Mouse (Mus musculus) lung, postnatal 0 days (tissue): ENCODE measurements around the gene Znrf3. TPM values are rescaled to one million over a fixed set of nuclear protein-coding genes. Genes with fewer than 3 reads are reported as not detected.
A peak's percentile ranks its signal among the peaks of the same experiment; 100 is the strongest.
"Not testable (repeated sequence)": the region's sequence is repeated elsewhere in the genome, so short reads cannot be mapped to it uniquely, and the experiment has no call there.

Experiments used
- ATAC-seq: fragments of 200-750 bp; cut with Nextera tagmentation; 2 replicates; pipeline ENCODE4 v1.8.0; 2017; ENCODE audit warnings: moderate library complexity
- DNase-seq: peaks from one replicate; pipeline ENCODE4 v3.0.0-alpha.2; 2016; ENCODE audit warnings: low spot score
- H3K27ac ChIP-seq: fragments of 300-500 bp; sonication (generic); 2 replicates; pipeline ENCODE4 v1.5.1; 2014; ENCODE audit warnings: antibody characterized with exemption, mild to moderate bottlenecking, low read length, mixed read lengths
- H3K27me3 ChIP-seq: fragments of 300-500 bp; sonication (generic); replicated peaks from 2 replicates; pipeline ENCODE4 v1.6.1; 2014; ENCODE audit warnings: low read length, mixed read lengths; ENCODE audit not compliant: insufficient read depth
- H3K36me3 ChIP-seq: fragments of 300-500 bp; sonication (generic); 2 replicates; pipeline ENCODE4 v1.6.1; 2014; ENCODE audit warnings: low read length, mixed read lengths; ENCODE audit not compliant: insufficient read depth
- H3K4me1 ChIP-seq: fragments of 300-500 bp; sonication (generic); 2 replicates; pipeline ENCODE4 v1.6.1; 2014; ENCODE audit warnings: antibody characterized with exemption, low read depth, low read length, mixed read lengths; ENCODE audit not compliant: insufficient read depth
- H3K4me2 ChIP-seq: fragments of 300-500 bp; sonication (generic); replicated peaks from 2 replicates; pipeline ENCODE4 v1.6.1; 2014; ENCODE audit warnings: low read depth, mild to moderate bottlenecking, low read length, moderate library complexity, mixed read lengths
- H3K4me3 ChIP-seq: fragments of 300-500 bp; sonication (generic); 2 replicates; pipeline ENCODE4 v1.5.1; 2014; ENCODE audit warnings: low read depth, low read length
- H3K9ac ChIP-seq: fragments of 300-500 bp; sonication (generic); replicated peaks from 2 replicates; pipeline ENCODE4 v1.6.1; 2014; ENCODE audit warnings: low read depth, mild to moderate bottlenecking
- H3K9me3 ChIP-seq: fragments of 300-500 bp; sonication (generic); 2 replicates; pipeline ENCODE4 v1.6.1; 2016; ENCODE audit warnings: low read length, mixed read lengths
- CTCF ChIP-seq: IDR thresholded peaks from 2 replicates; pipeline ENCODE4 v1.5.1; 2016; ENCODE audit warnings: antibody characterized with exemption, mild to moderate bottlenecking
- EP300 ChIP-seq: IDR thresholded peaks from 2 replicates; pipeline ENCODE4 v1.6.1; 2016; ENCODE audit warnings: antibody characterized with exemption, mild to moderate bottlenecking, control low read depth
- WGBS: fragments of 180-500 bp; shearing (Covaris S2); extraction: QIAGEN DNeasy Blood & Tissue Kit; methylation state at CpG from one replicate; pipeline ENCODE4 v1.1.7; 2014; 5-methylcytosine and 5-hydroxymethylcytosine counted together
- polyA plus RNA-seq: library from polyadenylated mRNA; unstranded; fragments of >200 nt; fragmentation: Nextera tagmentation; extraction: Ambion mirVana; gene quantifications from 2 replicates; pipeline ENCODE4 v1.2.1, GENCODE M21; 2015

Znrf3 gene
- 15.4 and 16.3 TPM in 2 replicates for polyA plus RNA-seq

- WGBS, result 2% methylated on average over 40 of the region's 106 CpGs
- peak; percentile 95 for ATAC-seq
These were observed at the start of gene Znrf3 for GRCm38 (mm10) chr11:5444599-5445451. Gene Znrf3, minus strand, starts transcription at chr11:5444847.

DNA sequence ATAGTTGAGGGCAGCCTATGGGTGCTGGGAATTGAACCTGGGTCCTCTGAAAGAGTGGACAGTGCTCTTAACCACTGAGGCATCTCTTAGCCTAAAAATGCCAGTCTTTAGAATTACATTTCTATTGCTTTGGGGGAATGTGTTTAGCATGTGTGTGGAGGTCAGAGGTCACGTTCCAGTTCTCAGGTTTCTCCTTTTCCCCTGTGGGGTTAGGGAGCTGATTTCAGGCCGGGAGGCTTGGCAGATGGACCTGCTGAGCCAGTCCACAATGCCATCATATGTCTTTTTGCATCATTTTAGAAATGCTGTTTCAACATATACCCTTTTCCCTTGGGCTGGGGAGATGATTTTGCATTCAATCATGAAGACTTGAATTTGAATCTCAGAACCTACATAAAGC, 49.2 kb upstream of the Znrf3 start:
- no peak for ATAC-seq

More at GRCm38 (mm10) chr11:5444599-5445451, at the start of gene Znrf3:
- peak within 1 kb of the TSS; percentile 82 for H3K4me3 ChIP-seq
- H3K9ac ChIP-seq, result peak within 1 kb of the TSS; percentile 69
- no peak for TF ChIP-seq CTCF
- TF ChIP-seq EP300, result no peak
- DNase-seq, result peak; percentile 97
- H3K27me3 ChIP-seq, result no peaks in the 10 kb centered on the region
- H3K27ac ChIP-seq, result peak within 1 kb of the TSS; percentile 86
- no peaks in the 10 kb centered on the region for H3K36me3 ChIP-seq
- no peaks in the 10 kb centered on the region; the same call in 1 of the 2 replicates for H3K4me1 ChIP-seq
- no peaks in the 10 kb centered on the region for H3K9me3 ChIP-seq
- peak within 1 kb of the TSS; percentile 94 for H3K4me2 ChIP-seq

DNA sequence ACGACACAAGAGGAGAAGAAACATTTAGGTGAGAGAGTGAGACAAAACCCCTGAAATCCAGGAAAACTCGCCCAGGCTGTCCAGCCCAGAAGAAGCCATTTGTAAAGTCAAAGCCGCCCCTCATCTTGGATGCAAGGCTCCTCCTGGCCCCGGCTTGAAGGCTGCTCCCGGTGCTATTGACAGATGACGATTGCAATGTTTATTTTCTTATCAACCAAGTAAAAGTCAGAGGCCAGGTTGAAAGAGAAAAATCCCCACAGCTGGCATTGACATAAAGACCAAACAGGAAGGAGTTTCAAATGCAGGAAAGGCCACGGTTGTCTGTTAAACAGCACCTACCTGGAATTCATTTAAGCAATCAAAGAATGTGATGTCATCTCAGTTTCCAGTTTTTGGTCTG, 47.3 kb upstream of the Znrf3 start:
- DNase-seq, result no peak

More for the DNA sequence above, 49.2 kb upstream of the Znrf3 start:
- H3K27ac ChIP-seq, result no peak overlapping the region
- no peak overlapping the region for H3K4me2 ChIP-seq
- no peak overlapping the region for H3K4me3 ChIP-seq
- H3K27me3 ChIP-seq, result no peaks in the 10 kb centered on the region
- 52% methylated on average over 2 of the region's 2 CpGs for WGBS
- DNase-seq, result no peak
- no peak overlapping the region for H3K9ac ChIP-seq
- no peaks in the 10 kb centered on the region for H3K9me3 ChIP-seq
- H3K4me1 ChIP-seq, result peaks cover 8% of the 10 kb centered on the region; the same call in 1 of the 2 replicates
- no peaks in the 10 kb centered on the region for H3K36me3 ChIP-seq
- TF ChIP-seq EP300 (no peak), CTCF (no peak)

DNA sequence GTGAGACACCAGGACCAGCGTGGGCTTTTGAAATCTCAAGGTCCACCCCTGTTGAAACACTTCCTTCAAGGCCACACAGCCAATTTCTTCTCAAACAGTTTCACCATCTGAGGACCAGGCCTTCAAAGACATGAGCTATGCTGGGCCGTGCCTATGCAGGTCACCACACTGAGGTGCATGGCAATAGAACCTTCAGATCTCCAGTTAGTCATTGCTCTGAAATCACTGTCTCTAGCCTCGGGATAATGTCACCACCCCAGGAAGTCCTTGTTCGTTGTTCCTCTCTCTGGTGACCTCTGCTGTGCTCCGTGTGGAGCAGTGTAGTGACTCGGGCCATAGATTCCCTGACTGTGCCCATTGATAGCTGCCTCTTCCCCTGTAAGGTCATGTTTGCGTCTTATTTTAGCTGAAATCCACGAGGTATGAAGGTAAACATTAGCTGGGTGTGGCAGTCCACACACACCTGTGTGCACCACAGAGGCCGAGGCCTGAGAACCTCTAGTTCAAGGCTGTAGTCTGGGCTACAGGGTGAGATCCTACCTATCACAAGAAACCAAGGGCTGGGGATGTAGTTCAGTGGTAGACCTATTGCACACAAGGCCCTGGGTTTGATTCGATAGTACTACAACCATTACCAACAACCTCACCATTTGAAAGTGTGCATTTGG, 46.5 kb upstream of the Znrf3 start:
- WGBS, result 68% methylated on average over 10 of the region's 10 CpGs
- no peaks in the 10 kb centered on the region for H3K27me3 ChIP-seq
- no peaks in the 10 kb centered on the region for H3K36me3 ChIP-seq
- H3K4me3 ChIP-seq, result no peak overlapping the region
- H3K27ac ChIP-seq, result no peak overlapping the region
- DNase-seq (no peak), ATAC-seq (no peak)
- no peak overlapping the region for H3K4me2 ChIP-seq
- no peak for TF ChIP-seq EP300
- TF ChIP-seq CTCF, result no peak
- no peak overlapping the region for H3K9ac ChIP-seq
- no peaks in the 10 kb centered on the region for H3K9me3 ChIP-seq
- no peaks in the 10 kb centered on the region for H3K4me1 ChIP-seq

More for the DNA sequence above, 47.3 kb upstream of the Znrf3 start:
- Histone ChIP-seq H3K27me3 (no peaks in the 10 kb centered on the region), H3K4me2 (no peak overlapping the region), H3K9ac (no peak overlapping the region), H3K4me3 (no peak overlapping the region), H3K27ac (no peak overlapping the region), H3K4me1 (no peaks in the 10 kb centered on the region), H3K36me3 (no peaks in the 10 kb centered on the region), H3K9me3 (no peaks in the 10 kb centered on the region)
- no peak for ATAC-seq
- 21% methylated on average over 7 of the region's 7 CpGs for WGBS
- TF ChIP-seq CTCF (no peak), EP300 (no peak)

GRCm38 (mm10) chr11:5489433-5489832, 44.8 kb upstream of the Znrf3 start:
- H3K4me1 ChIP-seq, H3K4me2 ChIP-seq, DNase-seq, H3K4me3 ChIP-seq, H3K9ac ChIP-seq, H3K27ac ChIP-seq, H3K36me3 ChIP-seq, H3K27me3 ChIP-seq, H3K9me3 ChIP-seq: not testable (repeated sequence)
- 77% methylated on average over 10 of the region's 10 CpGs for WGBS
- ATAC-seq, result 0 out of 2 replicates have a peak, but pooled peaks have one; percentile 14

DNA sequence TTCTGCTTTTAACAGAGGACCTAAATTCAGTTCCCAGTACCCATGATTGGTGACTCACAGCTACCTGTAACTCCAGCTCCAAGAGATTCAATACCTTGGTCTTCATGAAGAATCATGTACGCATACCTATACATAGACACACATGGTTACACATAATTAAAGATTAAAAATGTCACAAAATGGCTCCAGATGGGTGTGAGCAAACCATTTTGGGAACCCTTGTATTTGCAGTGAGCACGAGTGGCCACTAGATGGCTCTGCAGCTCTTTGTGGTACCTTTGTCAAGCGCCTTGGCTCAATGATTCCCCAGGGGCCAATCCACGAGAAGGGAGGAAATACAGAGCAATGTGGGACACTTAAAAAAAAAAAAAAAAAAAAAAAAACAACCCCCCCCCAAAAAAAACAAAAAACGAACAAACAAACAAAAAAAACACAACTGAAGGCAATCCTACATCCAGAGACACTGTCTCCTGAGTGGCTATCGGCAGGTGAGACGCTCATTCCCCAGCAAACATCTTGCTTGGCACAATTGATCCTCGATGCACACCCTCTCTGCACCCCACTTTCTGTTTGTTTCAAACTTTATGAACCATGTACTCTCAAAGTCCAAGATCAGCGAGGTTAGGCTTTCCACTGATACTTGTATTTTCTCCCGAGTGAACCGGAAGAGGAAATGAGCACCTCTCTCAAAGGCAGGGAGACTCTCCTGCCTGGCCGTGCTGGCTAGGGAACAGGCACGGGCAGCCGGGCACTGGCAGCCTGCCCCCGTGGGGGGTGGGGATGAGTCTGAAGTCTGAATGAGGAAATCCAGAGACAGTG, 40.8 kb upstream of the Znrf3 start:
- Histone ChIP-seq H3K4me2 (peak overlapping the region; percentile 64), H3K9ac (peak overlapping the region; percentile 37), H3K4me3 (peak overlapping the region; percentile 37), H3K4me1 (no peaks in the 10 kb centered on the region), H3K27me3 (no peaks in the 10 kb centered on the region), H3K27ac (peak overlapping the region; percentile 57; the same call in 1 of the 2 replicates), H3K9me3 (no peaks in the 10 kb centered on the region), H3K36me3 (no peaks in the 10 kb centered on the region)
- ATAC-seq (peak; percentile 88), DNase-seq (peak; percentile 93)
- 5% methylated on average over 15 of the region's 15 CpGs for WGBS
- TF ChIP-seq CTCF (peak; percentile 92), EP300 (no peak)
